Mouse (Mus musculus): ENCODE data around the gene Gfod1. TPM values are rescaled to one million over a fixed set of nuclear protein-coding genes. Genes with fewer than 3 reads are reported as not detected.

Gene Gfod1
- total RNA-seq, 2 experiments from 2014 or later, result 10.1 to 11.7 TPM

DNA sequence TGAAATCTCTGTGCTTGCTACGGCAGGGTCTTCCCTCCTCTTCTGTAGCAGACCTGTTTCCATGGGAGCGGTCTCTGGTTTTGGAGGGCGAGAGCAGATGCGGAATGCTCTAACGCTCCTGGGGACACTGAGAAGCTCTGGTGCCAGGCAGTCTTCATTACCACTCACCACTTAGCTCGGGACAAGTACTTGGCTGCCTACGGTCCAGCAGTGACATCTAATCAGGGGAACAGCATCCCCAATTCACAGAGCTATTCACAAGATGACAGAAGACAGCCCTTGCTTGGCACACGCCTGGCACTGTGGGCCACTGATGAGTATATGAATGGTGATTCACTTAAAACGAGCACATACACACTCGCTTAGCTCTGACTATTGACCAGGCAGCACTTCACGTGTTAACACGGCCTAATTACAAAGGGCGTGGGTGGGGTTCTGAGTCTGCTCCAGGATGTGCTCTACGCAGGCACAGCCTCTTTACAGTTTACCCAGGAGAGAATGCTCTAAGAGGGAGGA is 151.9 kb downstream of the Gfod1 start:
- no peak for DNase-seq

GRCm38 (mm10) chr13:43149661-43150060 is 154.3 kb downstream of the Gfod1 start:
- DNase-seq, result no peak

DNA sequence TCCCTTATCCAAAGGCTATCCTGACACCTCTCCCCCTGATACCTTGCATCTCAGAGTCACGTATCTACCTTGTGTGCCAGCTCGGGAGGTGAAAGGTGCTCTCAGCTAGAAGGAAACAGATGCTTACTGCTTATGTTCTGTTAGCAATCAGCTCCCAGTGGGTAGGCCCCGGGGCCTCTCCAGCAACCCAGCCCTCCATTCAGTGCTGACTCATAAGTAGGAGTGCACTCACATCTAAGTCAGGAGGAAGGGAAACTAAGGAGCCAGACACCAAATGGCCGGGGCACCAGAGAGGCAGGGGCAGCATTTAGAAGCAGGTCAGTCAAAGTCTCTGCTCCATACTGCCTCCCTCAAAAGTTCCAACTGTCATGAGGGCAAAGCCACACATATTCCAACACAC is 155.3 kb downstream of the Gfod1 start:
- no peak for DNase-seq

DNA sequence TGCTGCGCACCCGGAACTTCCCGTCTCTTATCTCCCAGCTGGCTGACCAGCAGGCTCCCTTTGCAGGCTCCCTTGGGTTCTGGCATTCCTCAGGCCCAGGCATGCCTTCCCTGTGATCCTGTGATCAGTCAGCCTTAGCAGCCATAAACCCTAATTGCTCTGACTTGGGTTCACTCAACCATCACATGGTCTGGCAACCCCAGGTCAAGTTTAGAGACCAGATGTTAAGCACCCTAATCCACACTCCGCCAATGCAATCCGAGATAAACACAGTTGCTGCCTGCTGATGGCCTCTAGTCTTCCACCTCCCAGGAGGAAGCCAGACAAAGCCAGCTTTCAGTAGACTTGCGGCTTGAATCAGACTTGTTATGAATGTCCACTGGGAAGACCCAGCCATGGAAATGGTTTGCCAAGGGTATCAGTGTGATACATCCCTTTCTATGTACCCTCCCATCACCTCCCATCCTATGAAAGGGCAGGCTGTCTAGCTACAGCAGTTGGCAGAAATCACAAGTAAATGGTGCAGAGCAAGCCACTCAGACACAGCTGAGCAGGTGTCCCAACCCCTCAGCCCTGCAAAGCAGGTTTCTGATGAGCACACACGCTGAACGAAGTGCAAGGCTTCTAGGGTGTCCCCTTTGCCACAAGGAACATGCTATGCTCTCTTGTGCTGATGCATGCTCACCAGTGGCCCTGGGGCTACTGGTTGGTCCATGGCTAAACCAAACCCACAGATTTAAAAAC is 157.3 kb downstream of the Gfod1 start:
- no peak for DNase-seq

Other genes starting within 250 kb of the Gfod1 start
- 10 to 100 TPM; 24.4 to 26.7 TPM for gene Tbc1d7, start 132.7 kb downstream of the Gfod1 start, total RNA-seq (2021)
- 10 to 100 TPM; 24.9 to 34.0 TPM for gene Sirt5, start 61.3 kb upstream of the Gfod1 start, total RNA-seq (2021)
- 100 to 1,000 TPM; 109 to 122 TPM for gene Nol7, start 94.2 kb upstream of the Gfod1 start, total RNA-seq (2021)
- gene Ranbp9, start 177.1 kb upstream of the Gfod1 start, total RNA-seq (2021), result 10 to 100 TPM; 53.1 to 59.9 TPM

Measured in adrenal gland, postnatal 10 days (tissue).